Mouse (Mus musculus): ENCODE results near the gene Arl4c.
"Not testable (repeated sequence)": the region's sequence is repeated elsewhere in the genome, so short reads cannot be mapped to it uniquely, and the experiment has no call there.

The Arl4c gene

GRCm38 (mm10) chr1:88655473-88656095 is 46.4 kb downstream of the Arl4c start:
- DNase-seq (ENCODE audit: low spot score) = no peak

GRCm38 (mm10) chr1:88654521-88655472 is 47.2 kb downstream of the Arl4c start:
- DNase-seq (ENCODE audit: low spot score) = no peak

GRCm38 (mm10) chr1:88653614-88654520 is 48.2 kb downstream of the Arl4c start:
- no peak for DNase-seq (ENCODE audit: low spot score)

DNA sequence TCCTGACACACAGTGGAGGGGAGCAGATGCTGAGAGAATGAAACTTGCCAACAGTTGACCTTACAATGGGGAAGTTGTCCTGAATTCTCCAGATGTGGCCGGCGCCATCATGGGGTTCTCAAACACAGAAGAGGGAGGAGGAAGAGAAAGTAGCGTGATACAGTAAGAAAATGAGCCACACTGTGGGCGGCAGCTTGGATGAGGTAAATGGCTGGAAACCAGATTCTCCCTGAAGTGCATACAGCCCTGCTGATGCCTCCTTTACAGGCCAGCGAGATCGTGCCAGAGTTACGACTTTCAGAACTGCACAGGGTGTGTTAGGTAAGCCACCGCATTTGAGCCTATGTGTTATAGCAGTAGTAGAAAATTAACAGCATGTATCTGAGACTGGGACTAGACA is 49.3 kb downstream of the Arl4c start:
- DNase-seq (ENCODE audit: low spot score) = no peak

- no peak for DNase-seq (ENCODE audit: low spot score)
Observed at GRCm38 (mm10) chr1:88651668-88652067, 50.4 kb downstream of the Arl4c start.

GRCm38 (mm10) chr1:88648742-88649141 is 53.3 kb downstream of the Arl4c start:
- DNase-seq (ENCODE audit: low spot score) = no peak

GRCm38 (mm10) chr1:88645599-88646119 is 56.4 kb downstream of the Arl4c start:
- DNase-seq (ENCODE audit: low spot score) = no peak

DNA sequence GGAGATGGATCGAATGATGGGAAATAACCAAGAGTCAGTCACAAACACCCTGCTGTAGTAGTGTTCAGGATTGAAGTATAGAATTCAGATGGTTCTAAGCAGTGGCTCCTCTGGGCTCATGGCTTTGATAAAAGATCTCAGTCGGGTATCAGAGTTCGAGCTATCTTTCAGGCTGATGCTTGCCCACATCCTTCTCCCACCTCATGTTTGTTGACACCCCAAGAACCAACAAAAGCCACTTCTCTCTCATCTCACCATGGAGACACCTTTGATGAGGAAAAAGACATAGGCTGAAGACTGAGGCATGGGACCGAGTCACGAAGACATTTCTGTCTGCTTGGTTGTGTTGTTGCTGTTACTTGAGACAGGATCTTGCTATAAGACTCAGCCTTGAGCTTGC is 57.6 kb downstream of the Arl4c start:
- DNase-seq (ENCODE audit: low spot score) = no peak

DNA sequence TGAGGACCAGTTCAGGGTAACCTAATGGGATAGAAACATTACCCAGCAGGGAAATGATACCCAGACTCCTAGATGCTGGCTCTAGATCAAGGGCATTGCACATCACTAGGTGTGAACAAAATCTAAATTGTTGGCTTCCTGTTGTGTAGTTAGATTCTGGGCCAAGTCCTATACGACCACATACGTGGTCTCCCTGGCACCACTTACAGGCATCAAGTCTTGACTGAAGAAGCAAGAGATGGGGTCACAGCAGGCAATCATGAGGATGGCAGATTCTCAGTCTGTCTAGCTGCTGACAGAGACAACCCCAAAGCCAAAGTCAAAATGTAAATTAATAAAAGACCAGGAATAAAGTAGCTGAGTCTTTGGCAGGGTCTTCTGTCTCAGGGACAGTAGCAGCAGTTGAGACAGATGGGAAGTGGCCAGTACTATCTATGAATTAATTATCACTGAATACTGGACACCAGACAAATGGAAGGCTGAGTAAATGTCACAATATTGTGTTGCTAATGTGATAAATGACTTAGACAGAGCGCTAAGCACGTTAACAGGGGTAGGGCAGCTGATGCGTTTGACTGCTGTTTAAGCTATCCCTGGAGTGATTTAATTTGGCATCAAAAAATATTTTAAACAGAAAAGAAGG is 58.7 kb downstream of the Arl4c start:
- peak; percentile 7 for DNase-seq (ENCODE audit: low spot score)

GRCm38 (mm10) chr1:88642735-88643134 is 59.3 kb downstream of the Arl4c start:
- DNase-seq (ENCODE audit: low spot score) = no peak

- DNase-seq (ENCODE audit: low spot score) = no peak
Observed at GRCm38 (mm10) chr1:88641678-88642215, 60.3 kb downstream of the Arl4c start.

- DNase-seq (ENCODE audit: low spot score) = no peak
Observed at GRCm38 (mm10) chr1:88641194-88641593, 60.8 kb downstream of the Arl4c start.

GRCm38 (mm10) chr1:88639432-88640281 is 62.4 kb downstream of the Arl4c start:
- no peak for DNase-seq (ENCODE audit: low spot score)

DNA sequence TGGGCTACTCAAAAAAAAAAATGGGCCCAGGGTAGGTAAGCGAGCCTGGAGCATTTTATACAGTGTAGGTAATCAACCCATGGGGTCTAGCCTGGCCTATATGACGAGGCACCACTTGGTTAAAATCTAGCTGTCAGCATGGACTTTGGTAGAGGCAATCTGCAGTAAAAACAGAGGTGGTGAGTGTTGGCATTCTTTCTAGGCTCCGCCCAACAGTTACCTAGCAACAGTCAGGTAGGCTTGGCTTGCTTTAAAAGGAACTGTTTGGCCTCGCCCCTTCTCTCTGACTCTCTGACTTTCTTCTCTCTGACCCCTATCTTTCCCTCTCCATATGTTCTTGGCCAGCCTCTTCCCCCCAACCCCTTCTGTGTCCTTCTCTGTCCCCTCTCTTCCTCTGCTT is 63.4 kb downstream of the Arl4c start:
- DNase-seq (ENCODE audit: low spot score) = no peak

DNA sequence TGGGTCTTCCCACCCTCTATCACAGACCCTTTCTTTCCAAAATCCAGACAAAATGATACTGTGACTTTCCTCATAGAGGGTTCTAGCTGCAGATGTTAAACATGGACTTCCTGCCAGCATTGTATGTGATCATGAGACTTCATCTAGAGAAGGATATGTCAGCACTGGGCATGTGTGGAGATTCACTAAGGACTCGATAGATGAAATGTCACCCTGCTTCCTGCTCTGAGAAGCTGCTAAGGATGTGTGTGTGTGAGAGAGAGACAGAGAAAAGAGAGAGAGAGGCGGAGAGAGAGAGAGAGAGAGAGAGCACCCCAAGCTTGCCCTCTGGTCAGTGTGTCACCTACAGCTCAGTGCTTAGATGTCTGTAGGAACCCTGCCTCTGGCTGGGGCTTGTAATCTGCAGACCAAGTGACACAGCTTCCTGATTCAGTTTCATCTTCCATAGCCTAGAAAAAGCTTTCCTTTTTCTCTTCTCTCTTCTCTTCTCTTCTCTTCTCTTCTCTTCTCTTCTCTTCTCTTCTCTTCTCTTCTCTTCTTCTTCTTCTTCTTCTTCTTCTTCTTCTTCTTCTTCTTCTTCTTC is 65.4 kb downstream of the Arl4c start:
- DNase-seq (ENCODE audit: low spot score) = not testable (repeated sequence)

DNA sequence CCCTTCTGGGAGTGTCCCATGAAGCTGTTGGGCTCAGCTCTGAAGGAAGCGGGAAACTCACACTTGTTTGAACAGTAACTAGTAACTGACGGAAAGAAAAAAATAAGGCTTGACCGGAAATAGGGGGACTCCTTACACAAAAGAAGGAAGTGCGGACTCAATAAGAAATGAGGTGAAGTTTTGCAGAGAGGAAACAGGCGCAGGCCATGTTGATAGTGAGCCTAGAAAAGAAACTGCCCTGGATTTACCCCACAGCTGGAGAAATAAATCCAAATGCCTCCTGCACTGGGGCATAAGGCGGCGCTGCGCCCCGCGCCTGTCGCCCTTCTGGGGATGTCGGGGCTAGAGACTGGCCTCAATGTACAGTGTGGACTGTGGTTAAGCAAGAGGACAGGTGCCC is 66.4 kb downstream of the Arl4c start:
- no peak for DNase-seq (ENCODE audit: low spot score)

DNA sequence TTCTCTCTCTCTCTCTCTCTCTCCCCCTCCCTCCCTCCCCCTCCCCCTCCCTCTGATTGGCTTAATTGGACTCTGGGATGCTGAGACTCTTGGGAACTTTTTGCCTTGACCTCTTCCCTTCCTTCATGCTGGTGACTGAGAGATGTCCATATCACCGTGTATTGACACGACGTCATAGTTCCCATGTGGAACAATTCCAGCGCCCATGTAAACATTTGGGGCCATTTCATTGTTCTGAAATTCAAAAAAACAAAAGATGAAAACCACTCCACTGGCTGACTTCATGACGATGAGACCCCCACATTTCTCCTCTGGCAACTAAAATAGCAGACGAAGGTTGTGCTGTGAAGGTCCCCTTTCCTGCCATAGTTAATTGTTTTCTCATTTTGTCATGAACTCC is 69.2 kb downstream of the Arl4c start:
- DNase-seq (ENCODE audit: low spot score) = no peak

GRCm38 (mm10) chr1:88629966-88630488 is 72.0 kb downstream of the Arl4c start:
- DNase-seq (ENCODE audit: low spot score) = no peak

- no peak for DNase-seq (ENCODE audit: low spot score)
Observed at GRCm38 (mm10) chr1:88625190-88625589, 76.8 kb downstream of the Arl4c start.

GRCm38 (mm10) chr1:88624376-88624775 is 77.6 kb downstream of the Arl4c start:
- no peak for DNase-seq (ENCODE audit: low spot score)

Measured in retina, embryonic 14.5 days (tissue).